Mouse (Mus musculus) olfactory bulb, adult 2 months (tissue): ENCODE measurements around the gene Sema3a.

Experiments used
- CTCF ChIP-seq: fragments of 200-500 bp; IDR thresholded peaks from 2 replicates; pipeline ENCODE4 v1.5.1; 2012; ENCODE audit warnings: low read depth, mild to moderate bottlenecking, low read length, moderate library complexity; ENCODE audit not compliant: insufficient read depth
- POLR2A ChIP-seq: fragments of 200-500 bp; IDR thresholded peaks from 2 replicates; pipeline ENCODE4 v1.6.1; 2012; ENCODE audit warnings: mild to moderate bottlenecking, low read depth, low read length, moderate library complexity; ENCODE audit not compliant: insufficient read depth

DNA sequence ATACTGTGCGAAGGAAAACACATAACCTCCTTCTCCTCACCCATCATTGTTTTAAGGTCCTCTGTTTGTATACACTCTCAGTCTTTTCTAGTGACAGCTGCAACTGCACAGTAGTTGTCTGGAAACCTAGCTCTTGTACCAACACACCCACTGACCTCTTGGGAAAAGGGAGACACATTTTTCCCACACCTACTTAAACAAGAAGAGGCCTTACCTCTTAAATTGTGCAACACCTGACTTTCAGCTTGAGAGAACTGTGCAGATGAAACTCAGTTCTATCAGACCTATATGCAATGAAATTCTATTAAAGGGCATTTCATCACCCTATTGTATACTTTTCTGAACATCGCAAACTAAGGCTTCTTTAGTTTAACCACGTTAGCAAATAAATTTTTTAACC lies 262.5 kb downstream of the Sema3a start:
- TF ChIP-seq CTCF = no peak
- TF ChIP-seq POLR2A = no peak
